Mouse (Mus musculus): ENCODE data around the gene Bpifb9b. TPM values are rescaled to one million over a fixed set of nuclear protein-coding genes. Genes with fewer than 3 reads are reported as not detected.

Gene Bpifb9b
- total RNA-seq, 2 experiments from 2014 or later, result not detected

GRCm38 (mm10) chr2:154367510-154367909 is 60.5 kb downstream of the Bpifb9b start:
- no peak overlapping the region for H3K4me3 ChIP-seq
- intact Hi-C loops (cut with DNase I), result no loop called here
- no peak for TF ChIP-seq CTCF (IDR thresholded peaks at IDR 0.05)
- no peak overlapping the region for H3K27ac ChIP-seq
- DNase-seq, result no peak

Other genes starting within 250 kb of the Bpifb9b start
- not detected for gene Bpifa3, start 176.9 kb upstream of the Bpifb9b start, total RNA-seq (2021)
- not detected for gene Bpifa1, start 164.3 kb upstream of the Bpifb9b start, total RNA-seq (2021)
- gene Bpifa5, start 144.6 kb upstream of the Bpifb9b start, total RNA-seq (2021), result not detected
- gene Bpifb1, start 116.4 kb upstream of the Bpifb9b start, total RNA-seq (2021), result not detected
- gene Bpifb5, start 83.5 kb upstream of the Bpifb9b start, total RNA-seq (2021), result not detected
- gene Bpifb9a, start 49.4 kb upstream of the Bpifb9b start, total RNA-seq (2021), result not detected
- gene Cdk5rap1, start 65.8 kb downstream of the Bpifb9b start, total RNA-seq (2021), result 10 to 100 TPM; 14.5 to 15.3 TPM
- 100 to 1,000 TPM; 245 to 247 TPM for gene Snta1, start 100.9 kb downstream of the Bpifb9b start, total RNA-seq (2021)
- gene Cbfa2t2, start 129.3 kb downstream of the Bpifb9b start, total RNA-seq (2021), result 10 to 100 TPM; 13.4 to 17.9 TPM
- gene 1700003F12Rik, start 239.9 kb downstream of the Bpifb9b start, total RNA-seq (2021), result not detected
- gene Actl10, start 244.5 kb downstream of the Bpifb9b start, total RNA-seq (2021), result not detected